Mouse (Mus musculus) activated CD4-positive, CD25-positive, alpha-beta regulatory T cell (primary cell): ENCODE measurements around the gene Pabpc1l. TPM values are rescaled to one million over a fixed set of nuclear protein-coding genes. Genes with fewer than 3 reads are reported as not detected.

ENCODE experiments used
- polyA plus RNA-seq, 2 experiments: library from polyadenylated mRNA; unstranded; fragments of 100-300 nt; shearing (Covaris generic); gene quantifications; one replicate each; pipeline ENCODE4 v1.2.1; 2017

Gene Pabpc1l
- 1 to 10 TPM; 2.2 to 3.8 TPM for polyA plus RNA-seq

DNA sequence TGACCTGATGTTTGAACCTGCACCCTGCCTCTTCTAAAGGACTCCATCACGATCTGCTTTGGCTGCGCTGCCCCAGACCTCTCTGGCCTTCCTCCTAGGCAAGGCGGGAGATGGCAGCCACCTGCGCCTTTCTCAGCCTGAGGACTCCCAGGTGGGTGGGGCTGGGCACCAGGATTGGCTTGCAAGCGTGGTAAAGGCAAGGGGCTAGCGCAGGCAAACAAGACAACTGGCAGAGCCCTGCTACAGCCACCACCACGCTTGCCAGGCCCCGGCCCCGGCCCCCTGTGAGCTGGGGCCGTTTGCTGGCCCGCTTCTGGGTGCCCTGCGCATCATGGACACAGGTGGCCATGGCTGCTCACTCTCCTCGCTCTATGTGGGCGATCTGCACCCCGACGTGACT, at the start of gene Pabpc1l:
Gene Pabpc1l, plus strand, starts transcription at position 301 of the 400 bp plus-strand sequence.

DNA sequence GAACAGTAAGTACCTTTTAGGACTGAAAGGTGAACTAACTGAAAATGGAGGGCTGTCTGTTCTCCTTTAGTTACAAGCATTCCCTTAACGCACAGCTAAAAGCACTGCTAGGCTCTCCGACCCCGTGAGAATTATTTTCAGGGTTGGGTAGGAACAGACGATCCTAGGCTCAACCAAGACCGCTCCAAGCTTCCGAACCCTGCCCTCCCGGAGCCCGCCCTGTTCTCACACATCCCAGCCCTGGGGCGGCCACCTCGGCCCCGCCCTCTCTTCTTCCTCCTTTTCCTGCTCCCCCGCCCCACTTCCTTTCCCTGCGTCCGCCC, 30.6 kb upstream of the Pabpc1l start, which contains the start of gene Ywhab:
Gene Ywhab, plus strand, starts transcription at position 307 of the 323 bp plus-strand sequence.

GRCm38 (mm10) chr2:164070142-164070764, 45.0 kb downstream of the Pabpc1l start, which contains the start of gene Stk4:
Stk4 (plus strand) TSS chr2:164070322.

DNA sequence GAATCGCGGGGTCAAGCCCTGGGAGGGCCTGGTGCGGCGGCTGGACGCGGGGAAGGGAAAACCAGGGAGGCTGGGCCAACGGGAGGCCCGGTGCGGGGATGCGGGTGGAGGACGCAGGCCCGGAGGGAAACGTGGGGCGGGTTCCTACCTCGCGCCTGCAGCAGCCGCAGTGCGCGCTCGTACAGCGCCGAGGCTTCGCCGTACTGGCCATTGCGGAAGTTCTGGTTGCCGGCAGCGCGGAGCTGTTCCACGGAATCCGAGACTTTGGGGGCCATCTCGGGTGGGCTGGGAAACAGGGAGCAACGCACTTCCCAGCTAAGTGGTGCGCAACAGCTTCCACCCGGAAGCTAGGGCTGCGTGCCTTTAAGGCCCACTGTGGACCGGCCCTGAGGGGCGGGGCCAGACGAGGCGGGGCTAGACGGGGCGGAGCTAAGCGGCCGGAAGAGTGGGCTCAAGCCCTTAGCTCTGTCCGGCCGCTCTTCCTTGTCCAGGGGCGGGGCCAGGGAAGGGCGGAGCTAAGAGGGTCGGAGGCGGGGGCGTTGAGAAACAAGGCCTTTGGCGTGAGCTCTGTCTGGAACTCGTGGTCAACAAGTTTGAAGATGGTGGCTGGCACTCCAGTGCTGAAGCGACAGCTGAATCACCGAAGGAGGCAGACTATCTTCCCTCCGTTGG, 45.7 kb downstream of the Pabpc1l start, which contains the start of gene Tomm34:
Gene Tomm34, minus strand, starts transcription at position 405 of the 672 bp plus-strand sequence.

Other genes with a start within 250 kb of the Pabpc1l start
- gene Ccn5, start 204.6 kb upstream of the Pabpc1l start, polyA plus RNA-seq, result not detected
- not detected for gene Kcnk15, start 171.8 kb upstream of the Pabpc1l start, polyA plus RNA-seq
- not detected for gene Rims4, start 106.8 kb upstream of the Pabpc1l start, polyA plus RNA-seq
- 100 to 1,000 TPM; 188 to 246 TPM for gene Ywhab, start 30.5 kb upstream of the Pabpc1l start, polyA plus RNA-seq
- 100 to 1,000 TPM; 186 to 204 TPM for gene Stk4, start 44.9 kb downstream of the Pabpc1l start, polyA plus RNA-seq
- 100 to 1,000 TPM; 109 to 134 TPM for gene Tomm34, start 45.7 kb downstream of the Pabpc1l start, polyA plus RNA-seq
- not detected for gene Kcns1, start 145.7 kb downstream of the Pabpc1l start, polyA plus RNA-seq
- gene Wfdc5, start 157.3 kb downstream of the Pabpc1l start, polyA plus RNA-seq, result under 1 TPM in 1 of 2 experiments, not detected in 1; 0.50 TPM
- under 1 TPM in 1 of 2 experiments, not detected in 1; 0.43 TPM for gene Wfdc12, start 165.2 kb downstream of the Pabpc1l start, polyA plus RNA-seq
- gene Wfdc15a, start 174.7 kb downstream of the Pabpc1l start, polyA plus RNA-seq, result not detected
- gene Wfdc15b, start 196.2 kb downstream of the Pabpc1l start, polyA plus RNA-seq, result not detected
- not detected for gene Svs2, start 213.0 kb downstream of the Pabpc1l start, polyA plus RNA-seq
- not detected for gene Svs3b, start 231.2 kb downstream of the Pabpc1l start, polyA plus RNA-seq